Mouse (Mus musculus) right cerebral cortex, postnatal 4 days (tissue): ENCODE data around the gene Astl.

ENCODE experiments used
- DNase-seq: peaks from one replicate; pipeline ENCODE4 v3.0.0-alpha.2; 2022

Astl gene

GRCm38 (mm10) chr2:127369703-127370376, 31.4 kb downstream of the Astl start:
- no peak for DNase-seq

GRCm38 (mm10) chr2:127370561-127371483, 32.4 kb downstream of the Astl start:
- DNase-seq: no peak

- DNase-seq: no peak
Observed at GRCm38 (mm10) chr2:127371484-127371861, 33.0 kb downstream of the Astl start.

- no peak for DNase-seq
Observed at GRCm38 (mm10) chr2:127372082-127372481, 33.6 kb downstream of the Astl start.

GRCm38 (mm10) chr2:127374131-127374530, 35.7 kb downstream of the Astl start:
- DNase-seq: no peak

- no peak for DNase-seq
Observed at GRCm38 (mm10) chr2:127375087-127375486, 36.6 kb downstream of the Astl start.

GRCm38 (mm10) chr2:127375759-127376341, 37.4 kb downstream of the Astl start:
- no peak for DNase-seq

GRCm38 (mm10) chr2:127376423-127377051, 38.1 kb downstream of the Astl start:
- no peak for DNase-seq

- DNase-seq: no peak
Observed at GRCm38 (mm10) chr2:127377942-127378610, 39.6 kb downstream of the Astl start.

GRCm38 (mm10) chr2:127378611-127378990, 40.2 kb downstream of the Astl start:
- no peak for DNase-seq

GRCm38 (mm10) chr2:127379250-127379649, 40.8 kb downstream of the Astl start:
- no peak for DNase-seq

- DNase-seq: no peak
Observed at GRCm38 (mm10) chr2:127383881-127384280, 45.4 kb downstream of the Astl start.

- DNase-seq: no peak
Observed at GRCm38 (mm10) chr2:127387521-127387920, 49.1 kb downstream of the Astl start.

- no peak for DNase-seq
Observed at GRCm38 (mm10) chr2:127390352-127390751, 51.9 kb downstream of the Astl start.

- no peak for DNase-seq
Observed at GRCm38 (mm10) chr2:127390846-127391245, 52.4 kb downstream of the Astl start.

- DNase-seq: no peak
Observed at GRCm38 (mm10) chr2:127391323-127391722, 52.9 kb downstream of the Astl start.

- DNase-seq: no peak
Observed at GRCm38 (mm10) chr2:127394606-127395161, 56.2 kb downstream of the Astl start.

GRCm38 (mm10) chr2:127398738-127399137, 60.3 kb downstream of the Astl start:
- no peak for DNase-seq
